Mouse (Mus musculus) liver, embryonic 12.5 days (tissue): ENCODE results near the gene Pxn. TPM values are rescaled to one million over a fixed set of nuclear protein-coding genes. Genes with fewer than 3 reads are reported as not detected.

Experiments
- ATAC-seq: fragments of 200-750 bp; cut with Nextera tagmentation; 2 replicates; pipeline ENCODE4 v1.8.0; 2017; ENCODE audit warnings: moderate number of reproducible peaks, mild to moderate bottlenecking, moderate library complexity
- H3K27ac ChIP-seq: fragments of 300-500 bp; sonication (generic); 2 replicates; pipeline ENCODE4 v1.5.1; 2016; ENCODE audit warnings: mild to moderate bottlenecking
- H3K27me3 ChIP-seq: fragments of 300-500 bp; sonication (generic); replicated peaks from 2 replicates; pipeline ENCODE4 v1.6.1; 2016; ENCODE audit warnings: mild to moderate bottlenecking, moderate library complexity
- H3K36me3 ChIP-seq: fragments of 300-500 bp; sonication (generic); 2 replicates; pipeline ENCODE4 v1.6.1; 2016; ENCODE audit warnings: mild to moderate bottlenecking, moderate library complexity
- H3K4me1 ChIP-seq: fragments of 300-500 bp; sonication (generic); 2 replicates; pipeline ENCODE4 v1.6.1; 2016
- H3K4me2 ChIP-seq: fragments of 300-500 bp; sonication (generic); 2 replicates; pipeline ENCODE4 v1.6.1; 2016; ENCODE audit warnings: mild to moderate bottlenecking, moderate library complexity
- H3K4me3 ChIP-seq: fragments of 300-500 bp; sonication (generic); 2 replicates; pipeline ENCODE4 v1.5.1; 2016; ENCODE audit warnings: mild to moderate bottlenecking, moderate library complexity
- H3K9ac ChIP-seq: fragments of 300-500 bp; sonication (generic); 2 replicates; pipeline ENCODE4 v1.6.1; 2016; ENCODE audit warnings: mild to moderate bottlenecking, moderate library complexity
- H3K9me3 ChIP-seq: fragments of 300-500 bp; sonication (generic); replicated peaks from 2 replicates; pipeline ENCODE4 v1.6.1; 2016; ENCODE audit warnings: mild to moderate bottlenecking, moderate library complexity
- WGBS: fragments of 180-500 bp; shearing (Covaris S2); methylation state at CpG from one replicate; pipeline ENCODE4 v1.1.7; 2016; ENCODE audit not compliant: insufficient replicate concordance; 5-methylcytosine and 5-hydroxymethylcytosine counted together
- polyA plus RNA-seq: library from polyadenylated mRNA; unstranded; fragments of >200 nt; fragmentation: Nextera tagmentation; extraction: Ambion mirVana; gene quantifications from 2 replicates; pipeline ENCODE4 v1.2.1, GENCODE M21; 2016

Pxn gene
- polyA plus RNA-seq, 1 experiment from 2014 or later, result 17.4 TPM

GRCm38 (mm10) chr5:115550482-115551005, 44.1 kb downstream of the Pxn start:
- Histone ChIP-seq H3K27me3 (no peaks in the 10 kb centered on the region), H3K4me2 (no peak overlapping the region), H3K9me3 (no peaks in the 10 kb centered on the region), H3K36me3 (peaks cover 98% of the 10 kb centered on the region), H3K27ac (no peak overlapping the region), H3K4me3 (no peak overlapping the region), H3K4me1 (peaks cover 17% of the 10 kb centered on the region; the same call in 1 of the 2 replicates), H3K9ac (no peak overlapping the region)
- WGBS, result 79% methylated on average over 11 of the region's 11 CpGs
- no peak for ATAC-seq

- Histone ChIP-seq H3K9me3 (no peaks in the 10 kb centered on the region), H3K27ac (no peak overlapping the region), H3K36me3 (peaks cover 89% of the 10 kb centered on the region), H3K4me3 (no peak overlapping the region), H3K27me3 (no peaks in the 10 kb centered on the region), H3K9ac (no peak overlapping the region), H3K4me1 (peaks cover 26% of the 10 kb centered on the region), H3K4me2 (no peak overlapping the region)
- WGBS, result 75% methylated on average over 12 of the region's 12 CpGs
- no peak for ATAC-seq
Measured at GRCm38 (mm10) chr5:115551386-115551785, 44.9 kb downstream of the Pxn start.

- Histone ChIP-seq H3K4me3 (no peak overlapping the region), H3K9ac (no peak overlapping the region), H3K27me3 (no peaks in the 10 kb centered on the region), H3K4me1 (peaks cover 26% of the 10 kb centered on the region), H3K4me2 (no peak overlapping the region), H3K9me3 (no peaks in the 10 kb centered on the region), H3K36me3 (peaks cover 85% of the 10 kb centered on the region), H3K27ac (no peak overlapping the region)
- WGBS, result 85% methylated on average over 13 of the region's 13 CpGs
- no peak for ATAC-seq
Measured at GRCm38 (mm10) chr5:115551799-115552198, 45.3 kb downstream of the Pxn start.

GRCm38 (mm10) chr5:115553801-115554420, 47.4 kb downstream of the Pxn start:
- Histone ChIP-seq H3K4me2 (no peak overlapping the region), H3K9ac (no peak overlapping the region), H3K36me3 (peaks cover 64% of the 10 kb centered on the region), H3K4me1 (peaks cover 24% of the 10 kb centered on the region), H3K4me3 (no peak overlapping the region), H3K27ac (no peak overlapping the region), H3K27me3 (no peaks in the 10 kb centered on the region), H3K9me3 (no peaks in the 10 kb centered on the region)
- WGBS, result 85% methylated on average over 33 of the region's 33 CpGs
- no peak for ATAC-seq

GRCm38 (mm10) chr5:115554536-115555291, 48.2 kb downstream of the Pxn start:
- no peak overlapping the region for H3K27ac ChIP-seq

GRCm38 (mm10) chr5:115556217-115556616, 49.7 kb downstream of the Pxn start:
- H3K9ac ChIP-seq, result no peak overlapping the region
- no peaks in the 10 kb centered on the region for H3K9me3 ChIP-seq
- H3K27ac ChIP-seq, result 0 out of 2 replicates have a peak overlapping the region, but pooled peaks have one; percentile 32
- H3K4me3 ChIP-seq, result no peak overlapping the region
- peaks cover 52% of the 10 kb centered on the region for H3K36me3 ChIP-seq
- no peaks in the 10 kb centered on the region for H3K27me3 ChIP-seq
- H3K4me1 ChIP-seq, result peaks cover 35% of the 10 kb centered on the region
- ATAC-seq, result no peak
- WGBS, result 12% methylated on average over 8 of the region's 8 CpGs
- peak overlapping the region; percentile 35 for H3K4me2 ChIP-seq

More at GRCm38 (mm10) chr5:115554536-115555291, 48.2 kb downstream of the Pxn start:
- Histone ChIP-seq H3K4me3 (no peak overlapping the region), H3K9ac (no peak overlapping the region), H3K27me3 (no peaks in the 10 kb centered on the region), H3K4me1 (peaks cover 25% of the 10 kb centered on the region), H3K36me3 (peaks cover 56% of the 10 kb centered on the region), H3K9me3 (no peaks in the 10 kb centered on the region), H3K4me2 (no peak overlapping the region)
- whole genome bisulfite sequencing, result 84% methylated on average over 18 of the region's 18 CpGs
- no peak for ATAC-seq

- H3K27me3 ChIP-seq, result no peaks in the 10 kb centered on the region
- H3K9me3 ChIP-seq, result no peaks in the 10 kb centered on the region
- peaks cover 55% of the 10 kb centered on the region for H3K4me1 ChIP-seq
- H3K4me2 ChIP-seq, result no peak overlapping the region
- WGBS, result 76% methylated on average over 14 of the region's 14 CpGs
- ATAC-seq, result no peak
- H3K36me3 ChIP-seq, result peaks cover 52% of the 10 kb centered on the region
- H3K4me3 ChIP-seq, result no peak overlapping the region
- 0 out of 2 replicates have a peak overlapping the region, but pooled peaks have one; percentile 22 for H3K9ac ChIP-seq
- no peak overlapping the region; the same call in 1 of the 2 replicates for H3K27ac ChIP-seq
Measured at GRCm38 (mm10) chr5:115558182-115558794, 51.8 kb downstream of the Pxn start.

- no peaks in the 10 kb centered on the region for H3K27me3 ChIP-seq
- H3K36me3 ChIP-seq, result peaks cover 50% of the 10 kb centered on the region
- H3K9me3 ChIP-seq, result no peaks in the 10 kb centered on the region
- H3K4me2 ChIP-seq, result peak within 1 kb of the TSS; percentile 85
- H3K27ac ChIP-seq, result peak within 1 kb of the TSS; percentile 88
- peaks cover 66% of the 10 kb centered on the region for H3K4me1 ChIP-seq
- peak within 1 kb of the TSS; percentile 89 for H3K4me3 ChIP-seq
- peak within 1 kb of the TSS; percentile 93 for H3K9ac ChIP-seq
- peak; percentile 94 for ATAC-seq
- WGBS, result under 1% methylated on average over 77 of the region's 78 CpGs
Measured at GRCm38 (mm10) chr5:115559237-115560101, 53.0 kb downstream of the Pxn start, which contains the start of gene Rplp0. TSS of gene Rplp0 (plus strand) at chr5:115559467.

GRCm38 (mm10) chr5:115560336-115560905, 53.9 kb downstream of the Pxn start:
- H3K4me2 ChIP-seq, result peak overlapping the region; percentile 85
- H3K27me3 ChIP-seq, result no peaks in the 10 kb centered on the region
- no peak for ATAC-seq
- H3K27ac ChIP-seq, result peak overlapping the region; percentile 88
- H3K36me3 ChIP-seq, result peaks cover 42% of the 10 kb centered on the region
- peak overlapping the region; percentile 89 for H3K4me3 ChIP-seq
- no peaks in the 10 kb centered on the region for H3K9me3 ChIP-seq
- H3K4me1 ChIP-seq, result peaks cover 68% of the 10 kb centered on the region
- 9% methylated on average over 13 of the region's 13 CpGs for WGBS
- H3K9ac ChIP-seq, result peak overlapping the region; percentile 93

GRCm38 (mm10) chr5:115563771-115564585, 57.5 kb downstream of the Pxn start:
- H3K4me1 ChIP-seq, result peaks cover 80% of the 10 kb centered on the region
- peak overlapping the region; percentile 94 for H3K4me2 ChIP-seq
- H3K36me3 ChIP-seq, result peaks cover 57% of the 10 kb centered on the region
- H3K27me3 ChIP-seq, result no peaks in the 10 kb centered on the region
- peak overlapping the region; percentile 85; the same call in 1 of the 2 replicates for H3K27ac ChIP-seq
- WGBS, result 25% methylated on average over 5 of the region's 5 CpGs
- peak overlapping the region; percentile 94 for H3K9ac ChIP-seq
- peak overlapping the region; percentile 94 for H3K4me3 ChIP-seq
- ATAC-seq, result no peak
- H3K9me3 ChIP-seq, result no peaks in the 10 kb centered on the region
